Mouse (Mus musculus) cerebellum, adult 2 months (tissue): Measurements from ENCODE around the gene Arl4a. TPM values are rescaled to one million over a fixed set of nuclear protein-coding genes. Genes with fewer than 3 reads are reported as not detected.

ENCODE experiments used
- DNase-seq, 2 experiments: peaks; one replicate each; pipeline ENCODE4 v3.0.0; 2021
- H3K27ac ChIP-seq: fragments of 200-500 bp; 2 replicates; pipeline ENCODE4 v1.5.1; 2012; ENCODE audit warnings: low read length, control low read depth, inconsistent platforms; ENCODE audit not compliant: insufficient read depth
- H3K27me3 ChIP-seq: fragments of 200-500 bp; 2 replicates; pipeline ENCODE4 v1.6.1; 2012; ENCODE audit warnings: inconsistent platforms, mild to moderate bottlenecking, low read length, moderate library complexity; ENCODE audit not compliant: control insufficient read depth, insufficient read depth
- H3K4me1 ChIP-seq: fragments of 200-500 bp; 2 replicates; pipeline ENCODE4 v1.6.1; 2011; ENCODE audit warnings: low read length; ENCODE audit not compliant: control insufficient read depth, insufficient read depth
- H3K4me3 ChIP-seq: fragments of 200-500 bp; replicated peaks from 2 replicates; pipeline ENCODE3; 2011; ENCODE audit warnings: mild to moderate bottlenecking, low read depth, low read length, control low read depth; ENCODE audit not compliant: insufficient read depth
- CTCF ChIP-seq: fragments of 200-500 bp; IDR thresholded peaks from 2 replicates; pipeline ENCODE4 v1.5.1; 2011; ENCODE audit warnings: low read depth, mild to moderate bottlenecking, control low read depth, low read length, moderate library complexity, borderline replicate concordance; ENCODE audit not compliant: insufficient read depth
- POLR2A ChIP-seq: fragments of 200-500 bp; IDR thresholded peaks from 2 replicates; pipeline ENCODE4 v1.6.1; 2011; ENCODE audit warnings: low read length, control low read depth, borderline replicate concordance; ENCODE audit not compliant: insufficient read depth
- WGBS: fragments of 180-500 bp; shearing (Covaris S2); methylation state at CpG from one replicate; pipeline ENCODE4 v1.1.7; 2018; 5-methylcytosine and 5-hydroxymethylcytosine counted together
- polyA plus RNA-seq: library from polyadenylated mRNA; depleted of rRNA; stranded (reverse); fragments of >200 nt; gene quantifications from 2 replicates; pipeline ENCODE4 v1.2.3, GENCODE M21; 2012

Gene Arl4a
- polyA plus RNA-seq, 1 experiment, result 24.0 TPM

- no peak overlapping the region for H3K27ac ChIP-seq
- H3K4me1 ChIP-seq, result no peaks in the 10 kb centered on the region
- WGBS, result 36% methylated on average over 4 of the region's 4 CpGs
- TF ChIP-seq POLR2A, result no peak
- no peaks in the 10 kb centered on the region; the same call in 1 of the 2 replicates for H3K27me3 ChIP-seq
- H3K4me3 ChIP-seq, result no peak overlapping the region
- DNase-seq, result no peak
These were observed 39.0 kb downstream of the Arl4a start for GRCm38 (mm10) chr12:39998853-39999195.

GRCm38 (mm10) chr12:39998070-39998852 is 39.6 kb downstream of the Arl4a start:
- Histone ChIP-seq H3K27me3 (no peaks in the 10 kb centered on the region; the same call in 1 of the 2 replicates), H3K4me1 (no peaks in the 10 kb centered on the region), H3K27ac (no peak overlapping the region), H3K4me3 (no peak overlapping the region)
- WGBS, result 22% methylated on average over 9 of the region's 9 CpGs
- TF ChIP-seq POLR2A (no peak), CTCF (no peak)
- DNase-seq, result no peak

GRCm38 (mm10) chr12:39997651-39998050 is 40.2 kb downstream of the Arl4a start:
- no peak overlapping the region for H3K4me3 ChIP-seq
- DNase-seq, result no peak
- H3K4me1 ChIP-seq, result no peaks in the 10 kb centered on the region
- TF ChIP-seq CTCF, result no peak
- no peak for TF ChIP-seq POLR2A
- WGBS, result 50% methylated on average over 4 of the region's 4 CpGs
- no peaks in the 10 kb centered on the region; the same call in 1 of the 2 replicates for H3K27me3 ChIP-seq
- H3K27ac ChIP-seq, result no peak overlapping the region

GRCm38 (mm10) chr12:39996015-39996414 is 41.8 kb downstream of the Arl4a start:
- WGBS, result 83% methylated on average over 5 of the region's 5 CpGs

GRCm38 (mm10) chr12:39995609-39996008 is 42.2 kb downstream of the Arl4a start:
- Histone ChIP-seq H3K4me3 (no peak overlapping the region), H3K4me1 (no peaks in the 10 kb centered on the region), H3K27ac (no peak overlapping the region), H3K27me3 (no peaks in the 10 kb centered on the region; the same call in 1 of the 2 replicates)
- no peak for TF ChIP-seq POLR2A
- TF ChIP-seq CTCF, result no peak
- DNase-seq, result no peak
- 94% methylated on average over 1 of the region's 1 CpGs for WGBS

More at GRCm38 (mm10) chr12:39996015-39996414, 41.8 kb downstream of the Arl4a start:
- H3K4me3 ChIP-seq, result no peak overlapping the region
- no peaks in the 10 kb centered on the region for H3K4me1 ChIP-seq
- no peak overlapping the region for H3K27ac ChIP-seq
- DNase-seq, result no peak
- TF ChIP-seq POLR2A (no peak), CTCF (no peak)
- no peaks in the 10 kb centered on the region; the same call in 1 of the 2 replicates for H3K27me3 ChIP-seq

GRCm38 (mm10) chr12:39992767-39993302 is 45.0 kb downstream of the Arl4a start:
- no peak for DNase-seq
- no peaks in the 10 kb centered on the region; the same call in 1 of the 2 replicates for H3K27me3 ChIP-seq
- WGBS, result 87% methylated on average over 6 of the region's 6 CpGs
- H3K4me1 ChIP-seq, result no peaks in the 10 kb centered on the region
- no peak overlapping the region for H3K27ac ChIP-seq
- H3K4me3 ChIP-seq, result no peak overlapping the region
- TF ChIP-seq CTCF (no peak), POLR2A (no peak)

- no peaks in the 10 kb centered on the region for H3K27me3 ChIP-seq
- H3K4me1 ChIP-seq, result no peaks in the 10 kb centered on the region
- H3K27ac ChIP-seq, result no peak overlapping the region
- TF ChIP-seq CTCF (no peak), POLR2A (no peak)
- H3K4me3 ChIP-seq, result no peak overlapping the region
- WGBS, result 58% methylated on average over 4 of the region's 4 CpGs
- no peak for DNase-seq
These were observed 46.7 kb downstream of the Arl4a start for GRCm38 (mm10) chr12:39990830-39991780.

GRCm38 (mm10) chr12:39989136-39989535 is 48.7 kb downstream of the Arl4a start:
- no peaks in the 10 kb centered on the region for H3K27me3 ChIP-seq
- no peaks in the 10 kb centered on the region for H3K4me1 ChIP-seq
- WGBS, result 98% methylated on average over 4 of the region's 4 CpGs
- no peak for TF ChIP-seq POLR2A
- no peak for TF ChIP-seq CTCF
- no peak overlapping the region for H3K4me3 ChIP-seq
- DNase-seq, result no peak
- H3K27ac ChIP-seq, result no peak overlapping the region
